Mouse (Mus musculus): ENCODE results near the gene Hnrnpa1. TPM values are rescaled to one million over a fixed set of nuclear protein-coding genes. Genes with fewer than 3 reads are reported as not detected.

The Hnrnpa1 gene
- 100 to 1,000 TPM; 147 to 150 TPM for total RNA-seq (2021)
- long read RNA-seq, experiment 1, transcript Hnrnpa1-203 (11 exons, 1,283 nt): minor isoform, 8 of 72 reads
- long read RNA-seq, experiment 1, transcript Hnrnpa1-202 (10 exons, 1,737 nt): major isoform, 45 of 72 reads
- long read RNA-seq, experiment 1, transcript Hnrnpa1-201 (11 exons, 1,918 nt): minor isoform, 11 of 72 reads
- long read RNA-seq, experiment 1, partial matches to known transcripts: 6 of 72 reads
- long read RNA-seq, experiment 1, other reads (novel, unspliced or antisense): 2 of 72 reads
- long read RNA-seq, experiment 2, transcript Hnrnpa1-202 (10 exons, 1,737 nt): major isoform, 20 of 37 reads
- long read RNA-seq, experiment 2, transcript Hnrnpa1-201 (11 exons, 1,918 nt): minor isoform, 7 of 37 reads
- long read RNA-seq, experiment 2, partial matches to known transcripts: 5 of 37 reads
- long read RNA-seq, experiment 2, other reads (novel, unspliced or antisense): 3 of 37 reads

DNA sequence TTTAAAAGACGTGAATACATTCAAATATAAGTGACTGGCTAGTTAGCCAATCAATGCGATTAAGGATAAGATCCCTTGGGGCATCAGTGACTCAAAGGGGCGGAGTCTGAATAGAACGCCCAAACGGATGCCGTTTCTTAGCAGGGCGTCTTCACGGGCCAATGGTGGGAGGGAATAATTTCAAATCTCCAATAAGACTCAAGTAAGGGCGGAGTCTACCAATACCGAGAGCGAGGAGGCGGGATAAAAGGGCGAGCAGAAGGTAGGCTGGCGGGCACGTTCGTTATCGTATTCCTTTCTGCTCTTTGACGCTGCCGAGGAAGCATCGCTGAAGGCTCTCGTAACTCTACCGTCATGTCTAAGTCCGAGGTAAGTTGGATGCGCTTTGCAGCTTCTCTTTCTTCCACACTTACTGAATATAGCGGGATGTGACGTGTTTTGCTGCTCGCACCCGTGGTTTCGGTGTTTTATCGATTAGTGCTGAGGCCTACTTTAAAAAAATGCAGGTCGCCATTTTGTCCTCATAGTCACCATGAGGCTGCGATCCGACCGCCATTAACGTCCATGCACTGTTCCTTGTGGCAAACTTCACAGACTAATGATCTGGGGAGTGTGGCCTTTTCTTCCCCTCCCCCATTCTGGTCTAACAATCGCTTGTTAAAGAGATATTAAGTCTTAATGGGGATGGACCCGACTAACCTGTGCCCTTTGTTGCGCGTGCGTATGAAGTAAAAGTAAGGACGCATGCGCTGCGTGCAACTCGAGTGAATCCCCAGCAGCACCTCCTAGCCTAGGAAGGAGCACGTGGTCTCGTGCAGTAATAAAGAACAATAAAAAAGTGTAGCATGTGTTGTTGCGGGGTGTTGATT, at the start of gene Hnrnpa1:
Gene Hnrnpa1 (plus strand): TSS at position 273 of the 869 bp plus-strand sequence.
- DNase-seq: peak; percentile 96 to 98

- peak in 1 of 2 experiments; percentile 65 for DNase-seq
Observed at GRCm38 (mm10) chr15:103190531-103191462, 49.4 kb upstream of the Hnrnpa1 start.

GRCm38 (mm10) chr15:103193606-103194005, 46.6 kb upstream of the Hnrnpa1 start:
- DNase-seq: peak; percentile 41 to 64

DNA sequence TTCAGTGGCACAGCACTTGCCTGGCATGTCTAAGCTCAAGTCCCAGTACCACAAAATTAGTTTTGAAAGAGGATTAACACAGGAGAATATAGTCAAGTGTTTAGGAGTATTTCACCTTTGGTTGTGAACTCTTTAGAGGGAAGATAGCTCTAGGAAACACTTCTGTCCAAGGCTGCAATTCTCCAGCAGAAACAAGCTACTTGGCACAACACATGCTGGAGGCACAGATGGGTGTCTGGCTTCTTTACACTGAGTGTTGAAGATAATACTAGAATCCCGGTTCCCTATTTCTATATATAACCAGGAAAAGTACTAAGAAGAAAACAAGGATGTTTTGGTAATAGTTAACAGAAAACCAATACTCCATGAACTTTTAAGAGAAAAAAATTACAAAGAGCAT, 43.4 kb upstream of the Hnrnpa1 start:
- DNase-seq: no peak

- no peak for DNase-seq
Observed at GRCm38 (mm10) chr15:103197785-103198184, 42.4 kb upstream of the Hnrnpa1 start.

- peak; percentile 82 to 86 for DNase-seq
Observed at GRCm38 (mm10) chr15:103202088-103202793, 38.0 kb upstream of the Hnrnpa1 start.

DNA sequence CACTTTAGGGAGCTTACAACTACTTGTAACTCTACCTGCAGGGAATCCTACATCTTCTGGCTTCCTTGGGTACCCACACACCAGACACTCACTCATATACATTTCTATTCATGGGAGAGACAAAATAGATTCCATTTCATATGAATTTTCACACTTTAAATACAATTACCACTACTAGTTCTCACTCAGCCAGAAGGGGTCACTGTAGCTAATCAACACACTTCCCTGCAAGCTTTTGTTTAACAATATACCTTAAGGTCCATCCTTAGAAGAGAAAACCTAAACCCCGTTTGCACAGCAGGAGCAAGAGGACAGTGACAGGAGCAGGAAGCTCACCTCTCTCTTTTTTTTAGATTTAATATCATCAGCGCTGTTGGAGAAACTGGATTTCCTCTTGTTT, 35.1 kb upstream of the Hnrnpa1 start:
- DNase-seq: peak in 1 of 2 experiments; percentile 36

GRCm38 (mm10) chr15:103214149-103214548, 26.1 kb upstream of the Hnrnpa1 start:
- peak; percentile 34 to 35 for DNase-seq

- peak; percentile 87 to 91 for DNase-seq
Observed at GRCm38 (mm10) chr15:103214971-103215907, 25.0 kb upstream of the Hnrnpa1 start.

- DNase-seq: no peak
Observed at GRCm38 (mm10) chr15:103216052-103216451, 24.2 kb upstream of the Hnrnpa1 start.

DNA sequence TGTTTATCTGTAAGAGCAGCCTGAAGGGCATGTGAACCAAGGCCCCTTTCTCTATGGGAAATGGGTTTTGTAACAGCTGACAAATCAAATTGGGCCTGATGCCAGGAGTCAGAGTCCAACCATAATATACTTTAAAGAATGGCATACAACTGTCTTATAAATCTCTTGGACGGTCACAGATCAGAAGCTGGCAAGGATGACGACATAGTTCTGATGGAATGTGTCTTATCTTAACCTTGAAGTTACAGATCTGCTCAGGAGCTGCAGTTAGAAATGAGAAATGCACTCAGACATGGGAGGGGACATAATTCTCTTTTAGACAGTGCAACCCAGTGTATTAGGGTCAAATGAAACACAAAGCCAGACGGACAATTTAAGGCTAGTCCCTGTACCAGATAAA, 19.4 kb upstream of the Hnrnpa1 start:
- peak; percentile 15 to 39 for DNase-seq

GRCm38 (mm10) chr15:103221386-103221785, 18.8 kb upstream of the Hnrnpa1 start:
- no peak for DNase-seq

DNA sequence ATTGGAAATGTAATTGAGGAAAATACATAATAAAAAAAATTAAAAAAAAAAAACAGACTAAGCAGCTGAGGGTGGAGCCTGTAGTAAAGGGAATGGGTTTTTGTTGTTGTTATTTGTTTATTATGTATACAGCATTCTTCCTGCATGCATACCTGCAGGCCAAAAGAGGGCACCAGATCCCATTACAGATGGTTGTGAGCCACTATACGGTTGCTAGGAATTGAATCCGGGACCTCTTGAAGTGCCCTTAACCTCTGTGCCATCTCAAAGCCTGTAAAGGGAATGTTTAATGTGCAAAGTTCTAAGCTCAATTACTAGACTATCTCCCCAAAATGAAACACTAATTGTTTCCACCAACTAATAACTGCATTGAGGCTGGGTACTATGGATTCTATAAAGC, 16.1 kb upstream of the Hnrnpa1 start:
- no peak for DNase-seq

- no peak for DNase-seq
Observed at GRCm38 (mm10) chr15:103227022-103227421, 13.2 kb upstream of the Hnrnpa1 start.

- no peak for DNase-seq
Observed at GRCm38 (mm10) chr15:103227572-103227971, 12.7 kb upstream of the Hnrnpa1 start.

DNA sequence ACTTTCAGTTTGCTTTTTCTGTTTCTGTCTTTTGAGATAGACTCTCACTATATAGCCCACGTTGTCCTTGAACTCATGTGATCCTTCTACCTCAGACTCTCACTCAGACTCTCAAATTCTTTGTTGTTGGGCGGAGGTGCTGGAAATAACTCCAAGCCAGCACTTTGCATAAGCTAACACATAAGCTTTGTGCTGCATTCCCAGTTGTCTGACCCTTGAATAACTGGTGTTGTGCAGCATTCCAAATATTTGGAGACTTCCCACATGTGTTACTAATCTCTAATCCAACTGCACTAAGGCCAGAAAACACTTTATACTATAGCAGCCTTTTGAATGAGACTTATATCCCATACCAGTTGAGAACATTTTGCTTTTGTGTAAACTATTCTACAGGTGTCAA, 11.3 kb upstream of the Hnrnpa1 start:
- DNase-seq: no peak

GRCm38 (mm10) chr15:103233119-103233518, 7.1 kb upstream of the Hnrnpa1 start:
- DNase-seq: no peak

DNA sequence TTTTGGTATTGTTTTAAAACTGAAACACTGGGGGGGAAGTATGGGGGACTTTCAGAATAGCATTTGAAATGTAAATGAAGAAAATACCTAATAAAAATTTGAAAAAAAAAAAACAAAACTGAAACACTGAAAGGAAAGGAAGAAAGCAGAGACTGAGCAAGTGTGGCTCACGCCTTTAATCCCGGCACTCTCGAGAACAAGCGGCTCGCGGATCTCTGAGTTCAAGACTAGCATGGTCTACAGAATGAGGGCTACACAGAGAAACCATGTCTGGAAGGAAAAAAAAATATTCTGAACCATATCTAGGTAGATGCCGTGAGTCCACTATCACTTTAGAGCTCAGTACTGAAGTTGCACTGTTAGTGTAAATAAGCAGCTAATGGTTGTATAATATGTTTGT, 2.9 kb upstream of the Hnrnpa1 start:
- DNase-seq: no peak

- DNase-seq: peak; percentile 93 to 97
Observed at GRCm38 (mm10) chr15:103239130-103239684, 1.0 kb upstream of the Hnrnpa1 start.
